In genomic region chr15:66475941-66476391, GRCm38 (mm10) we compare ENCODE assay signal across 8 mouse cellular contexts. TPM values are rescaled to one million over a fixed set of nuclear protein-coding genes. Genes with fewer than 3 reads are reported as not detected.
DNase-seq lines count a peak whose midpoint lies in the region; ATAC-seq and TF ChIP-seq lines count a peak whose summit lies in the region.

No protein-coding gene starts in this region.

- TF ChIP-seq EP300 in lung, postnatal 0 days (IDR thresholded peaks at IDR 0.05) = no peak

- 13% methylated on average over 5 of the region's 5 CpGs for WGBS in kidney, adult 2 months
- 8% methylated on average over 5 of the region's 5 CpGs for WGBS in lung, postnatal 0 days

- no peaks in the 10 kb centered on the region for H3K27me3 ChIP-seq in kidney, adult 2 months (replicated peaks; ENCODE audit: control insufficient read depth, insufficient read depth, low read length)
- H3K27me3 ChIP-seq in lung, postnatal 0 days (replicated peaks; ENCODE audit: insufficient read depth, low read length) = no peaks in the 10 kb centered on the region

- ATAC-seq in lung, postnatal 0 days = peak; percentile 50

- DNase-seq in testis, postnatal 14 days (ENCODE audit: low spot score) = peak; percentile 10
- DNase-seq in testis, postnatal 10 days (ENCODE audit: low spot score) = no peak
- DNase-seq in cerebellum, adult 11-12 months = peak; percentile 3
- peak; percentile 19 for DNase-seq in frontal cortex, postnatal 25 days (ENCODE audit: low spot score in 2 of 2)
- DNase-seq in kidney, adult 2 months = peak; percentile 49
- peak; percentile 73 for DNase-seq in lung, postnatal 0 days (ENCODE audit: low spot score)
- peak; percentile 31 for DNase-seq in retina, postnatal 7 days (ENCODE audit: low read depth, low spot score)
- no peak for DNase-seq in gastrocnemius, postnatal 10 days

- peak; percentile 44 for TF ChIP-seq CTCF in kidney, adult 2 months (conservative IDR thresholded peaks at IDR 0.05; ENCODE audit: insufficient read depth, insufficient read length, low read depth, low read length)
- peak; percentile 76 for TF ChIP-seq CTCF in lung, postnatal 0 days (IDR thresholded peaks at IDR 0.05)

- H3K9me3 ChIP-seq in lung, postnatal 0 days (ENCODE audit: low read length) = no peaks in the 10 kb centered on the region

- H3K4me2 ChIP-seq in lung, postnatal 0 days (replicated peaks; ENCODE audit: low read depth, low read length) = peak overlapping the region; percentile 30

- H3K27ac ChIP-seq in kidney, adult 2 months (ENCODE audit: insufficient read depth, low read depth, low read length) = no peak overlapping the region
- no peak overlapping the region for H3K27ac ChIP-seq in lung, postnatal 0 days (ENCODE audit: low read length)

- no peaks in the 10 kb centered on the region for H3K36me3 ChIP-seq in kidney, adult 2 months (ENCODE audit: control insufficient read depth, insufficient read depth, low read length)
- no peaks in the 10 kb centered on the region for H3K36me3 ChIP-seq in lung, postnatal 0 days (ENCODE audit: insufficient read depth, low read length)

- H3K4me1 ChIP-seq in kidney, adult 2 months (ENCODE audit: control insufficient read depth, insufficient read depth, low read length) = no peaks in the 10 kb centered on the region
- no peaks in the 10 kb centered on the region for H3K4me1 ChIP-seq in lung, postnatal 0 days (ENCODE audit: insufficient read depth, low read depth, low read length)

- H3K4me3 ChIP-seq in kidney, adult 2 months (ENCODE audit: insufficient read depth, low read depth, low read length) = no peak overlapping the region
- H3K4me3 ChIP-seq in lung, postnatal 0 days (ENCODE audit: low read depth, low read length) = no peak overlapping the region

- H3K9ac ChIP-seq in lung, postnatal 0 days (replicated peaks; ENCODE audit: low read depth) = no peak overlapping the region

- TF ChIP-seq POLR2A in kidney, adult 2 months (IDR thresholded peaks at IDR 0.05; ENCODE audit: low read depth, low read length) = no peak

RNA-seq across cellular contexts. Expression of gene Lrrc6, which starts 24.7 kb away (rescaled TPM):
- not detected in 2 replicates for polyA plus RNA-seq in kidney, adult 2 months (2012; rRNA removed)
- 4.7 and 6.2 TPM in 2 replicates for polyA plus RNA-seq in lung, postnatal 0 days (2015; fragmentation: Nextera tagmentation; extraction: Ambion mirVana)
- total RNA-seq in gastrocnemius, postnatal 10 days (2021) = not detected

Comparison
In these comparisons a context has a peak if more than half of its experiments do, and no peak if none do; other contexts are left out.
1. DNase-seq: peak in testis, postnatal 14 days (single experiment), cerebellum, adult 11-12 months (single experiment), frontal cortex, postnatal 25 days (2 of 2), kidney, adult 2 months (single experiment), lung, postnatal 0 days (single experiment) and retina, postnatal 7 days (single experiment); none in testis, postnatal 10 days (single experiment) and gastrocnemius, postnatal 10 days (single experiment).